ENCODE assay signal across 11 mouse cellular contexts in genomic region chr2:52557503-52558275, GRCm38 (mm10).
DNase-seq lines count a peak whose midpoint lies in the region; ATAC-seq lines count a peak whose summit lies in the region.
"Had no signal": no experiment of that assay in that cellular context is flagged by ENCODE, and none has a peak within 500 bp of the region (broad histone marks: within the 10 kb centered on the region; RNA-seq: fewer than 3 reads in every experiment).

No protein-coding gene starts in this region.

- peak; percentile 62 to 64 for DNase-seq in cerebellum, adult 18-20 months
- DNase-seq in cerebellum, postnatal 4 days (ENCODE audit: low spot score in 2 of 2): no peak
- peak; percentile 52 to 55 for DNase-seq in right cerebral cortex, adult 2 months (ENCODE audit: low spot score in 2 of 2)
- no peak for DNase-seq in right cerebral cortex, postnatal 4 days
- peak; percentile 14 to 40 for DNase-seq in layer of hippocampus, postnatal 10 days (ENCODE audit: low spot score in 2 of 2)
- peak; percentile 18 for DNase-seq in retina, postnatal 1 day
- no peak for DNase-seq in thymus, postnatal 25 days
- DNase-seq: thymus, postnatal 36 days had no signal

- H3K9ac ChIP-seq in kidney, embryonic 16.5 days (replicated peaks; ENCODE audit: low read length): no peak overlapping the region
- H3K9ac ChIP-seq: limb, embryonic 12.5 days had no signal

- no peak overlapping the region for H3K4me3 ChIP-seq in kidney, embryonic 16.5 days (ENCODE audit: low read length)
- H3K4me3 ChIP-seq: limb, embryonic 12.5 days had no signal

- ATAC-seq in kidney, embryonic 16.5 days (ENCODE audit: low FRiP score, low TSS enrichment): no peak
- ATAC-seq: activated CD4-positive, CD25-positive, alpha-beta regulatory T cell, adult 4 months had no signal

- peaks cover 8% of the 10 kb centered on the region for H3K4me1 ChIP-seq in kidney, embryonic 16.5 days (ENCODE audit: insufficient read depth, low read length)
- H3K4me1 ChIP-seq: limb, embryonic 12.5 days had no signal

- H3K27ac ChIP-seq in kidney, embryonic 16.5 days (ENCODE audit: low read length): no peak overlapping the region
- H3K27ac ChIP-seq: limb, embryonic 12.5 days had no signal

- no peaks in the 10 kb centered on the region for H3K27me3 ChIP-seq in kidney, embryonic 16.5 days (ENCODE audit: insufficient read depth, low read length)
- H3K27me3 ChIP-seq: limb, embryonic 12.5 days had no signal

- H3K4me2 ChIP-seq in kidney, embryonic 16.5 days (replicated peaks; ENCODE audit: low read depth, low read length): no peak overlapping the region
- H3K4me2 ChIP-seq: limb, embryonic 12.5 days had no signal

- H3K36me3 ChIP-seq in kidney, embryonic 16.5 days (ENCODE audit: insufficient read depth, low read length): no peaks in the 10 kb centered on the region
- H3K36me3 ChIP-seq: limb, embryonic 12.5 days had no signal

- 71% methylated on average over 12 of the region's 12 CpGs for WGBS in kidney, embryonic 16.5 days

- peaks cover 4% of the 10 kb centered on the region; the same call in 1 of the 2 replicates for H3K9me3 ChIP-seq in kidney, embryonic 16.5 days (ENCODE audit: low read length)

Comparison
In these comparisons a context has a peak if more than half of its experiments do, and no peak if none do; other contexts are left out.
1. DNase-seq: peak in cerebellum, adult 18-20 months (2 of 2), right cerebral cortex, adult 2 months (2 of 2), layer of hippocampus, postnatal 10 days (2 of 2) and retina, postnatal 1 day (single experiment); none in cerebellum, postnatal 4 days (0 of 2), right cerebral cortex, postnatal 4 days (single experiment) and thymus, postnatal 25 days (single experiment).